Mouse (Mus musculus) limb, embryonic 14.5 days (tissue): ENCODE results near the gene Gm9857. TPM values are rescaled to one million over a fixed set of nuclear protein-coding genes. Genes with fewer than 3 reads are reported as not detected.

Experiments
- ATAC-seq: fragments of 200-750 bp; cut with Nextera tagmentation; 2 replicates; pipeline ENCODE4 v1.8.0; 2017; ENCODE audit warnings: low read depth, moderate number of reproducible peaks, moderate TSS enrichment; ENCODE audit not compliant: low FRiP score
- DNase-seq: peaks from one replicate; pipeline ENCODE4 v3.0.0-alpha.2; 2015; ENCODE audit warnings: low spot score
- H3K27ac ChIP-seq: fragments of 300-500 bp; sonication (generic); replicated peaks from 2 replicates; pipeline ENCODE4 v1.5.1; 2014; ENCODE audit warnings: low read depth, mild to moderate bottlenecking, low read length, moderate library complexity, mixed read lengths
- H3K27me3 ChIP-seq: fragments of 300-500 bp; sonication (generic); 2 replicates; pipeline ENCODE4 v1.6.1; 2014; ENCODE audit warnings: low read length, mixed read lengths; ENCODE audit not compliant: control insufficient read depth, insufficient read depth
- H3K36me3 ChIP-seq: fragments of 300-500 bp; sonication (generic); 2 replicates; pipeline ENCODE4 v1.6.1; 2014; ENCODE audit warnings: mild to moderate bottlenecking, low read length, moderate library complexity, mixed read lengths; ENCODE audit not compliant: control insufficient read depth, insufficient read depth
- H3K4me1 ChIP-seq: fragments of 300-500 bp; sonication (generic); 2 replicates; pipeline ENCODE4 v1.6.1; 2014; ENCODE audit warnings: antibody characterized with exemption, low read length, mixed read lengths; ENCODE audit not compliant: control insufficient read depth, insufficient read depth
- H3K4me2 ChIP-seq: fragments of 300-500 bp; sonication (generic); replicated peaks from 2 replicates; pipeline ENCODE4 v1.6.1; 2014; ENCODE audit warnings: low read depth, mild to moderate bottlenecking, low read length, moderate library complexity; ENCODE audit not compliant: severe bottlenecking
- H3K4me3 ChIP-seq: fragments of 300-500 bp; sonication (generic); replicated peaks from 2 replicates; pipeline ENCODE4 v1.5.1; 2014; ENCODE audit warnings: low read length
- H3K9ac ChIP-seq: fragments of 300-500 bp; sonication (generic); 2 replicates; pipeline ENCODE4 v1.6.1; 2014; ENCODE audit warnings: mild to moderate bottlenecking, low read depth, low read length, moderate library complexity; ENCODE audit not compliant: severe bottlenecking
- H3K9me3 ChIP-seq: fragments of 300-500 bp; sonication (generic); 2 replicates; pipeline ENCODE4 v1.6.1; 2016; ENCODE audit warnings: low read length; ENCODE audit not compliant: control insufficient read depth
- POLR2A ChIP-seq: fragments of 200-500 bp; IDR thresholded peaks from 2 replicates; pipeline ENCODE4 v1.8.0; 2012; ENCODE audit warnings: inconsistent platforms, mild to moderate bottlenecking, moderate library complexity, borderline replicate concordance; ENCODE audit not compliant: insufficient read depth, insufficient read length; ENCODE audit errors: extremely low read depth
- WGBS: fragments of 180-500 bp; shearing (Covaris S2); extraction: QIAGEN DNeasy Blood & Tissue Kit; methylation state at CpG from one replicate; pipeline ENCODE4 v1.1.7; 2014; 5-methylcytosine and 5-hydroxymethylcytosine counted together
- polyA plus RNA-seq, 2 experiments: library from polyadenylated mRNA; depleted of rRNA in 1 of 2; stranded (reverse) in 1 of 2; unstranded in 1 of 2; fragments of >200 nt; fragmentation: Nextera tagmentation in 1 of 2; extraction: Ambion mirVana in 1 of 2; gene quantifications; 2 replicates each; pipeline versions ENCODE4 v1.2.1 to v1.2.3; 2012 to 2014

The Gm9857 gene
- polyA plus RNA-seq, 2 experiments, result 1.2 TPM; not detected in 1

DNA sequence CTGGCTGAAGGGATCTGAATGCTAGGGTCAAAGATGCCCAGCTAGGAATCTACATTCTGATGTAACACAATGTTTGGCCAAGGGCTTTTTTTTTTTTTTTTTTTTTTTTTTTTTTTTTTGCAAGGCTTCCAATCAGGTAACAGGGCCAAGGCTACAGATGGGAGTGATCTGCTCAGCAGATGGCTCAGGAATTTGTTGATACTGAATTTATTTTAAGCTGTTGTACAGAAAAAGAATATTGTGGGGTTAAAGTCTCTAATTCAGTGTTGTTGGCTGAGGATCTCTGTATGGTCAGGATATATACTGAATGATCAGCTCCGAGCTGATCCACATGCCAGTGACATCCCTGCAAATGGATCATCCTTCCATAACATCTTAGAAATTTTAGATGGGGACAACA, 24.2 kb downstream of the Gm9857 start:
- no peak for ATAC-seq
- no peak overlapping the region for H3K9ac ChIP-seq
- no peaks in the 10 kb centered on the region for H3K27me3 ChIP-seq
- H3K4me2 ChIP-seq, result no peak overlapping the region
- H3K4me3 ChIP-seq, result no peak overlapping the region
- no peak overlapping the region for H3K27ac ChIP-seq
- DNase-seq, result no peak
- H3K9me3 ChIP-seq, result no peaks in the 10 kb centered on the region
- no peak for TF ChIP-seq POLR2A
- no peaks in the 10 kb centered on the region for H3K4me1 ChIP-seq
- H3K36me3 ChIP-seq, result no peaks in the 10 kb centered on the region
- WGBS, result 79% methylated on average over 1 of the region's 1 CpGs

DNA sequence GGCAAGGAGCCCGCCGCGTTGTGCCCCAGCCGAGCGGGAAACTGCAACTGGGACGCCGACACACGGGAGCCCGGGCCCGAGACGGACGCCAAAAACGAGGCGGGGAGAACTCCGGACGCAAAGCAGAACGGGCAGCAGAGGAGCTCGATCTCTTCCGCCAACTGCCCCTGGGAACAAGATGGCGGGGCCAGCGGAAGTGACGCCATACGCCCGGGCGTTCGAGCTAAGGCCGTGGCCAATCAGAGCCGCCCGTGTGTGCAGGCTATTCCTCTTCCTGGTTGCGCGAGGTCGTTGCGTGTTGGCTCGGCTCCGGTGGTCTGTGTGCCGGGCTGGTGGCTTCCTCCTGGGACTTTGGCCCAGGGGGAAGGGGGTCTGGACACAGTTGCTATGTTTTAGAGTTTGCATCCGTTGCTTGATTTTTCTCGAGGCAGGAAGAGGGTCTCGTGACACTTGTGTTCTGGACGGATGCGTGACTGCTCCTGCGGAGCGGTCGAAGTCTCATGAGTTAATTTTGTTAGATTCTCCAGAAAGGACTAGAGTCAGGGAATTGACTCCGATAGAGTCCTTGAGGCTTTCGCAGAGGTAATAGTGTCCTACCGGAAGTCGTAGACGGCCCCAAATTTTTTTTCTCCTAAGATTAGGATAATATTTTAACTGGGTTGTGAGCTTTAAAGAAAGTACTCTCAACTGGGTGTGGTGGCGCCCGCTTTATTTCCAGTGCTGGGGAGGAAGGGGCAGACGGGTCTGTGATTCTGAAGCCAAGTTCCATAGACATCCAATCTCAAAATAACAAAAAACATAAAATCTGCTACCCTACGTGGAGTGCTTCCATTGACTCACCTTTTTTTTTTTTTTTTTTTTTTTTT, 28.5 kb downstream of the Gm9857 start, which contains the start of gene Prpf38b:
TSS of gene Prpf38b (minus strand) at position 180 of the 866 bp plus-strand sequence.
- under 1% methylated on average over 50 of the region's 53 CpGs for whole genome bisulfite sequencing

GRCm38 (mm10) chr3:108911081-108911547, 29.1 kb downstream of the Gm9857 start:
- 4% methylated on average over 41 of the region's 44 CpGs for WGBS
- peak; percentile 72 for DNase-seq
- Histone ChIP-seq H3K4me1 (peaks cover 5% of the 10 kb centered on the region; the same call in 1 of the 2 replicates), H3K4me3 (peak overlapping the region; percentile 93), H3K36me3 (peaks cover 23% of the 10 kb centered on the region), H3K4me2 (peak overlapping the region; percentile 71), H3K9me3 (no peaks in the 10 kb centered on the region), H3K27ac (peak overlapping the region; percentile 98), H3K9ac (peak overlapping the region; percentile 87), H3K27me3 (no peaks in the 10 kb centered on the region)
- TF ChIP-seq POLR2A, result no peak
- peak; percentile 86 for ATAC-seq

More for the DNA sequence above, 28.5 kb downstream of the Gm9857 start, which contains the start of gene Prpf38b:
- H3K27me3 ChIP-seq, result no peaks in the 10 kb centered on the region
- peaks cover 5% of the 10 kb centered on the region; the same call in 1 of the 2 replicates for H3K4me1 ChIP-seq
- DNase-seq (peak; percentile 98), ATAC-seq (peak; percentile 98)
- H3K27ac ChIP-seq, result peak within 1 kb of the TSS; percentile 98
- H3K4me2 ChIP-seq, result peak within 1 kb of the TSS; percentile 71
- H3K4me3 ChIP-seq, result peak within 1 kb of the TSS; percentile 93
- H3K9ac ChIP-seq, result peak within 1 kb of the TSS; percentile 87
- peak; percentile 87; the same call in 1 of the 2 replicates for TF ChIP-seq POLR2A
- H3K36me3 ChIP-seq, result peaks cover 17% of the 10 kb centered on the region; the same call in 1 of the 2 replicates
- H3K9me3 ChIP-seq, result no peaks in the 10 kb centered on the region

DNA sequence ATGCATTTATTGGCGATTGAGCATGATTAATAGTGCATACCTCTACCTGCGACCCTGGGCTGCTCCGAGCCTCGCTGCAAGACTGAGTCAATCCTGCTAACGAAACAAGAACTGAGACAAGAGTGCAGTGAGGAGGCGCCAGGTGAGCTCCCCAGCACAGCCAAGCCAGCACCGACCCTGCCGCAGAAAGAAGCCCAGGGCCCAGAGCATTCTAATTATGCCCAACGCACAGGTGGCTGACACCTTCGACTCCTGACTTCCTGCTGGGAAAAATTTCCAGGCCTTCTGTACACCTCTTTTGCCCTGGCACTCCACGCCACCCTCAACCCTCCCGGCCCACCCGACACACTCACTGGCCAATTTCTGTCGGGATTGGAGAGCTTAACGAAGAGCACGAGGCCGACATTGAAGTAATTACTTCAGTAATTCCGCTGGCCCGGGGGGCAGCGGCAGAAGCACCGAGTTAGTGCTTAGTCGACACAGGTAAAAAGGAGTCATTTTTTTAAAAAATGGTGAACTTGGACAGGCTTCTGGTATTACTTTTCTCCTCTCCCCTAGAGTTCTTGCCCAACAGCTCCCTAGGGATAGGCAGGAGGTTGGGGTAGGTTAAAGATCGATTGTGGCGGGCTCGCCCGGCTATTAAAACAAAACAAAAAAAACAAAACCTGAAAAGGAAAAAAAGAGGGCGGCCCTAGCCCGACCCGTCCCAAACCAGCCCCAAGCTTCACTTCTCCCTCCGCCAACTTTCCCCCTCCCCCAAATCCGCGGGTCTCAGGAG, 29.8 kb downstream of the Gm9857 start:
- WGBS, result 0% methylated on average over 32 of the region's 32 CpGs
- Histone ChIP-seq H3K27ac (peak overlapping the region; percentile 98), H3K4me1 (peaks cover 5% of the 10 kb centered on the region; the same call in 1 of the 2 replicates), H3K4me2 (peak overlapping the region; percentile 71), H3K4me3 (peak overlapping the region; percentile 93), H3K27me3 (no peaks in the 10 kb centered on the region), H3K36me3 (peaks cover 28% of the 10 kb centered on the region), H3K9me3 (no peaks in the 10 kb centered on the region), H3K9ac (peak overlapping the region; percentile 87)
- TF ChIP-seq POLR2A, result no peak
- DNase-seq, result no peak
- ATAC-seq, result no peak

GRCm38 (mm10) chr3:108902934-108903333, 37.3 kb downstream of the Gm9857 start:
- Histone ChIP-seq H3K4me2 (no peak overlapping the region), H3K4me3 (no peak overlapping the region), H3K9me3 (no peaks in the 10 kb centered on the region), H3K27ac (no peak overlapping the region), H3K36me3 (peaks cover 68% of the 10 kb centered on the region), H3K9ac (no peak overlapping the region), H3K4me1 (no peaks in the 10 kb centered on the region), H3K27me3 (no peaks in the 10 kb centered on the region)
- WGBS, result 79% methylated on average over 6 of the region's 6 CpGs
- TF ChIP-seq POLR2A, result no peak
- DNase-seq (no peak), ATAC-seq (no peak)
